Mouse (Mus musculus) neural tube, embryonic 13.5 days (tissue): ENCODE results near the gene Tor1a. TPM values are rescaled to one million over a fixed set of nuclear protein-coding genes. Genes with fewer than 3 reads are reported as not detected.
A peak's percentile ranks its signal among the peaks of the same experiment; 100 is the strongest.

Experiments
- ATAC-seq: fragments of 200-750 bp; cut with Nextera tagmentation; 2 replicates; pipeline ENCODE4 v1.8.0; 2017; ENCODE audit warnings: low read depth, mild to moderate bottlenecking, moderate TSS enrichment, moderate library complexity
- H3K27ac ChIP-seq: fragments of 300-500 bp; sonication (generic); replicated peaks from 2 replicates; pipeline ENCODE4 v1.5.1; 2015; ENCODE audit warnings: moderate library complexity, mild to moderate bottlenecking, inconsistent platforms
- H3K27me3 ChIP-seq: fragments of 300-500 bp; sonication (generic); 2 replicates; pipeline ENCODE4 v1.6.1; 2015; ENCODE audit warnings: mild to moderate bottlenecking, inconsistent platforms
- H3K36me3 ChIP-seq: fragments of 300-500 bp; sonication (generic); 2 replicates; pipeline ENCODE4 v1.6.1; 2015; ENCODE audit warnings: mild to moderate bottlenecking, inconsistent platforms
- H3K4me1 ChIP-seq: fragments of 300-500 bp; sonication (generic); replicated peaks from 2 replicates; pipeline ENCODE4 v1.6.1; 2015; ENCODE audit warnings: inconsistent platforms
- H3K4me2 ChIP-seq: fragments of 300-500 bp; sonication (generic); 2 replicates; pipeline ENCODE4 v1.6.1; 2015; ENCODE audit warnings: inconsistent platforms, mild to moderate bottlenecking, moderate library complexity
- H3K4me3 ChIP-seq: fragments of 300-500 bp; sonication (generic); 2 replicates; pipeline ENCODE4 v1.5.1; 2015; ENCODE audit warnings: mild to moderate bottlenecking, inconsistent platforms
- H3K9ac ChIP-seq: fragments of 300-500 bp; sonication (generic); 2 replicates; pipeline ENCODE4 v1.6.1; 2015; ENCODE audit warnings: moderate library complexity, mild to moderate bottlenecking, inconsistent platforms
- H3K9me3 ChIP-seq: fragments of 300-500 bp; sonication (generic); 2 replicates; pipeline ENCODE4 v1.6.1; 2016; ENCODE audit warnings: inconsistent platforms
- WGBS: fragments of 180-500 bp; shearing (Covaris S2); methylation state at CpG from one replicate; pipeline ENCODE4 v1.1.7; 2015; 5-methylcytosine and 5-hydroxymethylcytosine counted together
- polyA plus RNA-seq: library from polyadenylated mRNA; unstranded; fragments of >200 nt; fragmentation: Nextera tagmentation; extraction: Ambion mirVana; gene quantifications from 2 replicates; pipeline ENCODE4 v1.2.1, GENCODE M21; 2015

Gene Tor1a
- polyA plus RNA-seq, 1 experiment from 2014 or later, result 92.3 TPM

GRCm38 (mm10) chr2:30985111-30986020 lies 17.6 kb upstream of the Tor1a start:
- H3K4me2 ChIP-seq, result no peak overlapping the region
- ATAC-seq, result no peak
- H3K9ac ChIP-seq, result no peak overlapping the region
- no peaks in the 10 kb centered on the region for H3K9me3 ChIP-seq
- WGBS, result 24% methylated on average over 16 of the region's 17 CpGs
- no peak overlapping the region for H3K27ac ChIP-seq
- H3K4me1 ChIP-seq, result peaks cover 36% of the 10 kb centered on the region
- H3K27me3 ChIP-seq, result no peaks in the 10 kb centered on the region
- no peak overlapping the region for H3K4me3 ChIP-seq
- H3K36me3 ChIP-seq, result peaks cover 8% of the 10 kb centered on the region; the same call in 1 of the 2 replicates

DNA sequence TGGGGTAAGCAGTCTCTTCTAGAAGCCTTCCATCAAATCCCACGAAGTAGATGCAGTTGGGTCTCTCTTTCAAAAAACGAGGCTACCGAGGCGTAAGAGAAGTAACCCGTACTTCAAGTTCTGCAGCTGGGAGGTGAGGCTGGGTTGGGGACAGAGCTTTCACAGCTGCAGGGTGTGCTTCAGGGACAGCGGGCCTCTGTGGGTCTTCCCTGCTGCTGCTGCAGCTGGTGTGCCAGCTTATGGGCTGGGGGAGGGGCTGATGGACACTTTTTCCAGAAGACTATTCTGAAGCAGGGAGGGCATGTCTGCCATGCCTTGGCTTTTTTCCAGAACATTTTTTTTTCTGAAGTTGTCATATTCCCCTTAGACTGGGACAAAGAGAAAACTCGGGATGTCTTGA lies 15.3 kb upstream of the Tor1a start:
- H3K27ac ChIP-seq, result peak overlapping the region; percentile 85; the same call in 1 of the 2 replicates

GRCm38 (mm10) chr2:30981790-30982513 lies 14.2 kb upstream of the Tor1a start, which contains the start of the genes BC005624 and Usp20:
BC005624 (minus strand) TSS chr2:30982201.
Usp20 (plus strand) TSS chr2:30982279.
- H3K27me3 ChIP-seq, result no peaks in the 10 kb centered on the region
- H3K4me2 ChIP-seq, result peak within 1 kb of the TSS; percentile 86
- ATAC-seq, result peak; percentile 97
- peak within 1 kb of the TSS; percentile 86 for H3K9ac ChIP-seq
- peak within 1 kb of the TSS; percentile 85 for H3K27ac ChIP-seq
- peaks cover 33% of the 10 kb centered on the region for H3K36me3 ChIP-seq
- H3K4me1 ChIP-seq, result peaks cover 40% of the 10 kb centered on the region
- H3K9me3 ChIP-seq, result no peaks in the 10 kb centered on the region
- WGBS, result under 1% methylated on average over 66 of the region's 66 CpGs
- peak within 1 kb of the TSS; percentile 85 for H3K4me3 ChIP-seq

More for the DNA sequence above, 15.3 kb upstream of the Tor1a start:
- peak overlapping the region; percentile 85 for H3K4me3 ChIP-seq
- H3K4me2 ChIP-seq, result peak overlapping the region; percentile 86
- H3K9ac ChIP-seq, result peak overlapping the region; percentile 86
- H3K9me3 ChIP-seq, result no peaks in the 10 kb centered on the region
- no peak for ATAC-seq
- H3K4me1 ChIP-seq, result peaks cover 40% of the 10 kb centered on the region
- 45% methylated on average over 7 of the region's 7 CpGs for WGBS
- H3K27me3 ChIP-seq, result no peaks in the 10 kb centered on the region
- peaks cover 22% of the 10 kb centered on the region for H3K36me3 ChIP-seq

GRCm38 (mm10) chr2:30966826-30967225 lies 907 bp downstream of the Tor1a start:
- peak overlapping the region; percentile 99 for H3K4me2 ChIP-seq
- peak overlapping the region; percentile 97 for H3K9ac ChIP-seq
- H3K4me1 ChIP-seq, result peaks cover 29% of the 10 kb centered on the region
- 23% methylated on average over 16 of the region's 16 CpGs for WGBS
- H3K27ac ChIP-seq, result 0 out of 2 replicates have a peak overlapping the region, but pooled peaks have one; percentile 77
- 0 out of 2 replicates have a peak, but pooled peaks have one; percentile 20 for ATAC-seq
- no peaks in the 10 kb centered on the region for H3K9me3 ChIP-seq
- H3K27me3 ChIP-seq, result no peaks in the 10 kb centered on the region
- H3K4me3 ChIP-seq, result peak overlapping the region; percentile 98
- peaks cover 44% of the 10 kb centered on the region for H3K36me3 ChIP-seq

DNA sequence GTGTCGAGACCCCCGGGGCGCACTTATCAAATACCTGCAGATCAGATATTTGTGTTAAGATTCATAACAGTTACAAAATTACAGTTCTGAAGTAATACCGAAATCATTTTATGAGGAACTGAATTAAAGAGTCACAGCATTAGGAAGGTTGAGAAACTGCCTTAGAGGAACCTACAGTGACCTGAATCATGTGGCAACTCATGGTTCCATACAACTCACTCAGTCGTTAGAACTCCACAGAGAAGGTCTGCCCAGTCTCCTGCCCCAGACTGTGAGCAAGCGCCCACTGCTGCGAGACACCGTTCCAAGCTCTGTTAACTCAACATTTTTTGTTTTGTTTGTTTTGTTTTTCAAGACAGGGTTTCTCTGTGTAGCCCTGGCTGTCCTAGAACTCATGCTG lies 2.1 kb downstream of the Tor1a start:
- peaks cover 56% of the 10 kb centered on the region for H3K36me3 ChIP-seq
- no peak overlapping the region for H3K4me3 ChIP-seq
- no peaks in the 10 kb centered on the region for H3K27me3 ChIP-seq
- H3K27ac ChIP-seq, result no peak overlapping the region
- no peaks in the 10 kb centered on the region for H3K9me3 ChIP-seq
- no peak overlapping the region for H3K9ac ChIP-seq
- H3K4me1 ChIP-seq, result peaks cover 29% of the 10 kb centered on the region
- 93% methylated on average over 8 of the region's 8 CpGs for WGBS
- no peak for ATAC-seq
- no peak overlapping the region for H3K4me2 ChIP-seq

DNA sequence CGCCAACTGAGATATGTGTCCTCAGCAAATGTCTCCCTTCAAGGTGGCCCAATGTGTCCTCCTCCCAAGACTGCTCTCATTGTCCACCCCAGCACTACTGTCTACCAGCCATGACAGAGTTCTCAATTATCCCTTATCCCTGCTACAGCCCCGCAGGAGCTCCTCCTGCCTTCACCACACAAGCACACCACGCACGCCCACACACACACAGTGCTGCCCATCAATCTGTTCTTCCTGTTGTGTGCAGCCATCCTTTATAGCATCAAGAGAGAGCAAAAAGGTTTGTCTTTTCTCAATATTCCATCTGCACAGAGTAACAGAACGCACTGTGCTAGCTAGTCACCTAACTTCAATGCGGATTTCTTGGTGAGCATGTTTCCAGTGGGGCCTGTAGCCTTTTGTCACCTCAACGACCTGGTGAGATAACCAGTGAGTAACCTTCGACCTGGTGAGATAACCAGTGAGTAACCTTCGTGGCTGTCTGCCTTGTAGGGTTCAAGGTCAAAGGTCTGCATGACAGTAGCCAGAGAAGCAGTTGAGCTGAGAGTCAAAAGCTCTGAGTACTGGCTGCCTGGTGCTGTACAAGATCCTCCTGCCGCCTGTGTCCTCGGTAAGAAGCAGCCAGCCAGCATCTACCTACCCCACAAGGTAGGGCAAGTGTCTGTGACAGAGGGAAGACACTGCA lies 5.0 kb downstream of the Tor1a start:
- Histone ChIP-seq H3K27ac (no peak overlapping the region), H3K36me3 (peaks cover 85% of the 10 kb centered on the region), H3K27me3 (no peaks in the 10 kb centered on the region), H3K9ac (no peak overlapping the region), H3K4me3 (no peak overlapping the region), H3K4me2 (no peak overlapping the region), H3K4me1 (peaks cover 29% of the 10 kb centered on the region), H3K9me3 (no peaks in the 10 kb centered on the region)
- no peak for ATAC-seq
- 93% methylated on average over 11 of the region's 11 CpGs for WGBS

- Histone ChIP-seq H3K36me3 (peaks cover 99% of the 10 kb centered on the region), H3K4me3 (no peak overlapping the region), H3K27ac (no peak overlapping the region), H3K27me3 (no peaks in the 10 kb centered on the region), H3K9ac (no peak overlapping the region), H3K9me3 (no peaks in the 10 kb centered on the region), H3K4me1 (peaks cover 21% of the 10 kb centered on the region), H3K4me2 (no peak overlapping the region)
- 42% methylated on average over 5 of the region's 5 CpGs for WGBS
- ATAC-seq, result no peak
Measured at GRCm38 (mm10) chr2:30959856-30960255, 7.9 kb downstream of the Tor1a start.

DNA sequence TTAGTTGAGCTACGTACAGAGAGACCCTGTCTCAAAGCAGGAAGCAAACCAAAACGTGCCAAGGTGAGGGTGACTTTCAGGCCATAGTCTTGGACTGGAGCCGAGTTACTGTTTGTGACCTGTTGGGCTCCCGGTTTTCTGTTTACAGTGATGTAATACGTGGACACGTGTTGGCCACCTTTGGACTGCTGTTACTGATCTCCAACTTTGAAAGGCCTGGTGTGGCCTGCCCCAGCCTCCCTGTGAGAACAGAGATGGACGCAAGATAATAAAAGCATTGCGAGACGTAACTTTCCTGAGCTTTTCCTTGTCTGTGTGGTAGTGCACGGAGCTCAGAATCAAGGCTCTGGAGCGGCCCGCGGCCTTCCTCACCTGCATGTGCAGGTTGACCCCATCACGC lies 9.0 kb downstream of the Tor1a start:
- WGBS, result 95% methylated on average over 14 of the region's 14 CpGs
- Histone ChIP-seq H3K9ac (no peak overlapping the region), H3K27me3 (no peaks in the 10 kb centered on the region), H3K4me2 (no peak overlapping the region), H3K27ac (no peak overlapping the region), H3K36me3 (peaks cover 88% of the 10 kb centered on the region), H3K4me1 (peaks cover 27% of the 10 kb centered on the region), H3K9me3 (no peaks in the 10 kb centered on the region), H3K4me3 (no peak overlapping the region)
- no peak for ATAC-seq

GRCm38 (mm10) chr2:30957511-30957910 lies 10.2 kb downstream of the Tor1a start:
- H3K27me3 ChIP-seq, result no peaks in the 10 kb centered on the region
- H3K4me3 ChIP-seq, result no peak overlapping the region
- no peak overlapping the region for H3K9ac ChIP-seq
- peaks cover 33% of the 10 kb centered on the region for H3K4me1 ChIP-seq
- 82% methylated on average over 4 of the region's 4 CpGs for WGBS
- H3K4me2 ChIP-seq, result no peak overlapping the region
- peaks cover 76% of the 10 kb centered on the region for H3K36me3 ChIP-seq
- ATAC-seq, result no peak
- no peaks in the 10 kb centered on the region for H3K9me3 ChIP-seq
- no peak overlapping the region for H3K27ac ChIP-seq

GRCm38 (mm10) chr2:30954797-30955196 lies 12.9 kb downstream of the Tor1a start:
- Histone ChIP-seq H3K27ac (no peak overlapping the region), H3K4me1 (peaks cover 37% of the 10 kb centered on the region), H3K9ac (peak overlapping the region; percentile 93), H3K9me3 (no peaks in the 10 kb centered on the region), H3K4me2 (peak overlapping the region; percentile 92), H3K4me3 (0 out of 2 replicates have a peak overlapping the region, but pooled peaks have one; percentile 85), H3K27me3 (peaks cover 3% of the 10 kb centered on the region; the same call in 1 of the 2 replicates), H3K36me3 (peaks cover 48% of the 10 kb centered on the region)
- no peak for ATAC-seq
- 82% methylated on average over 6 of the region's 6 CpGs for WGBS

- WGBS, result under 1% methylated on average over 60 of the region's 60 CpGs
- H3K4me2 ChIP-seq, result peak within 1 kb of the TSS; percentile 92
- peaks cover 30% of the 10 kb centered on the region for H3K36me3 ChIP-seq
- H3K27ac ChIP-seq, result peak within 1 kb of the TSS; percentile 91
- H3K9me3 ChIP-seq, result no peaks in the 10 kb centered on the region
- ATAC-seq, result peak; percentile 95
- H3K9ac ChIP-seq, result peak within 1 kb of the TSS; percentile 93
- peaks cover 37% of the 10 kb centered on the region for H3K4me1 ChIP-seq
- H3K27me3 ChIP-seq, result peaks cover 3% of the 10 kb centered on the region; the same call in 1 of the 2 replicates
- peak within 1 kb of the TSS; percentile 85 for H3K4me3 ChIP-seq
Measured at GRCm38 (mm10) chr2:30952824-30953490, 14.8 kb downstream of the Tor1a start, which contains the start of gene Tor1b. Tor1b (plus strand) TSS chr2:30952959.
